ENCODE assay signal across 20 mouse cellular contexts in the genomic region with DNA sequence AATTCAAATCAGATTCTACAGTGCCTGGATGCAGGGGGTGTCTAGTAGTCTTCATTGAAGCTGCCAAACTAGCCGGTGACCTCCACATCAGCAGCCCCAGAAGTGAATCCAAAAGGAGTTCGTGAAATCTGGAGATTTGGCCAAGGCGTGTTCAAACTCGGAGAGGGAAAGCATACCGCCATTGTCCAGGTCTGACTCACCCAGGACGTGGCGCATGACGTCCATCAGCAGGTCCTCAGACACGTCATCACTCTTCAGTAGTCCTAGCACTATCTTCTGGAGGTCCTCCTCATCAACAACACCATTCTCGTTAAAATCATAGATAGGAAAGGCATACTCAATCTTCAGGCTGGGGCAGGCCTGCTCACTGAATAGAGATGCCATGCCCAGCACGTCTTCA.
"Had no signal": no experiment of that assay in that cellular context is flagged by ENCODE, and none has a peak within 500 bp of the region (broad histone marks: within the 10 kb centered on the region; RNA-seq: fewer than 3 reads in every experiment).

No protein-coding gene starts in this region.

- H3K27ac ChIP-seq: kidney, postnatal 0 days; layer of hippocampus, adult 2 months; limb, embryonic 10.5 days; limb, embryonic 13.5 days; liver, embryonic 13.5 days; midbrain, embryonic 12.5 days; neural tube, embryonic 13.5 days; stomach, embryonic 15.5 days had no signal

- H3K27me3 ChIP-seq: limb, embryonic 13.5 days; midbrain, embryonic 12.5 days; neural tube, embryonic 13.5 days; stomach, embryonic 15.5 days had no signal

- H3K4me3 ChIP-seq: layer of hippocampus, adult 2 months; limb, embryonic 10.5 days; limb, embryonic 13.5 days; liver, embryonic 13.5 days; midbrain, embryonic 12.5 days; myocyte; neural tube, embryonic 13.5 days; stomach, embryonic 15.5 days had no signal

- H3K36me3 ChIP-seq: limb, embryonic 10.5 days; limb, embryonic 13.5 days; liver, embryonic 13.5 days; midbrain, embryonic 12.5 days; neural tube, embryonic 13.5 days; stomach, embryonic 15.5 days had no signal

- H3K4me2 ChIP-seq: limb, embryonic 13.5 days; liver, embryonic 13.5 days; midbrain, embryonic 12.5 days; neural tube, embryonic 13.5 days; stomach, embryonic 15.5 days had no signal

- ATAC-seq: midbrain, embryonic 16.5 days had no signal

- H3K9ac ChIP-seq: limb, embryonic 13.5 days; liver, embryonic 13.5 days; midbrain, embryonic 12.5 days; neural tube, embryonic 13.5 days; stomach, embryonic 15.5 days had no signal

- H3K9me3 ChIP-seq: limb, embryonic 10.5 days; limb, embryonic 13.5 days; liver, embryonic 13.5 days; midbrain, embryonic 12.5 days; neural tube, embryonic 13.5 days; stomach, embryonic 15.5 days had no signal

- DNase-seq: kidney, postnatal 25 days; layer of hippocampus, adult 9-11 months; liver; liver, embryonic 13.5 days; lung, adult 2 months; lung, postnatal 14 days; lung, postnatal 4 days; retina, postnatal 1 day; right cerebral cortex, postnatal 25 days; spleen, adult 18-20 months; thymus, postnatal 25 days had no signal

- H3K4me1 ChIP-seq: limb, embryonic 13.5 days; liver, embryonic 13.5 days; stomach, embryonic 15.5 days had no signal
